Comparison of ENCODE assay signal across 14 mouse cellular contexts in the genomic region with DNA sequence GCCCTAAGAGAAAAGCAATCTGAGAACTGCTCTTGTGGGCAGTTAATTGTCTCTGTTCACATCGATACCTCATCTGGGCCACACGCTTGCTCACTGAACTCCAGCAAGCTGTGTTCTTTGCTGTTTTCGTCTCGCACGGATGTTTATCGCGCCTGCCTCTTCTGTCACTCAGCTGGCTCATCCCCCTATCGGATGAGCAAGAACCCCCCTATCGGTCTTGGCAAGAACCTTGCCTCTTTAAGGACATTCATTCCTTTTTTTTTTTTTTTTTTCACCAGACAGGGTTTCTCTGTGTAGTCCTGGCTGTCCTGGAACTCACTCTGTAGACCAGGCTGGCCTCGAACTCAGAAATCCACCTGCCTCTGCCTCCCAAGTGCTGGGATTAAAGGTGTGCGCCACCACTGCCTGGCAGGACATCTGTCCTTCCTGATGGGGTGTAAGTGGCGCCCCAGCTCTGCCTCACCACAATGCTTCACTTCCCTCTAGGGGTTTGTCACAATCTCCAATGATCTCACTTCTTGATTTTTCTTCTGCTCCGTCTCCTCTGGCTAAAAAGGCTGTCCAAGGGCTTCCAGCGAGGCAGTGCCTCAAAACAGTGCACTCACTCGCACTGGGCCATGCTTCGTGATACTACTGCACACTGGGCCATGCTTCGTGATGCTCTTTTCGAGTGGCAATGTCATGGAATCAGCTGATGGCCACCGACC. TPM values are rescaled to one million over a fixed set of nuclear protein-coding genes. Genes with fewer than 3 reads are reported as not detected.
DNase-seq lines count a peak whose midpoint lies in the region; ATAC-seq and TF ChIP-seq lines count a peak whose summit lies in the region.
"Had no signal": no experiment of that assay in that cellular context is flagged by ENCODE, and none has a peak within 500 bp of the region (broad histone marks: within the 10 kb centered on the region; RNA-seq: fewer than 3 reads in every experiment).

No protein-coding gene starts in this region.

- peak; percentile 82 for ATAC-seq in monocyte, adult 5-6 weeks (replicated peaks; ENCODE audit: insufficient number of reproducible peaks, low FRiP score, low TSS enrichment, poor library complexity, severe bottlenecking)

- no peaks in the 10 kb centered on the region for H3K36me3 ChIP-seq in thymus, adult 2 months (ENCODE audit: control insufficient read depth, insufficient read depth, low read length)
- H3K36me3 ChIP-seq: limb, embryonic 12.5 days had no signal

- WGBS in thymus, adult 2 months, result 64% methylated on average over 19 of the region's 19 CpGs

- intact Hi-C loops in left cerebral cortex, postnatal 14 days (cut with DNase I), result no loop called here

- peak overlapping the region; percentile 1; the same call in 1 of the 2 replicates for H3K27ac ChIP-seq in thymus, adult 2 months (ENCODE audit: control insufficient read depth, insufficient read depth, low read length)
- H3K27ac ChIP-seq in bone marrow macrophage, adult 2 months (ENCODE audit: insufficient read depth, low read depth, low read length), result peak overlapping the region; percentile 94
- H3K27ac ChIP-seq: hindbrain, embryonic 14.5 days; limb, embryonic 12.5 days had no signal

- no peak for DNase-seq in thymus, adult 2 months
- DNase-seq in thymus, postnatal 0 days (ENCODE audit: low spot score), result no peak
- no peak for DNase-seq in cerebellum, postnatal 25 days
- DNase-seq in kidney, postnatal 4 days, result no peak
- DNase-seq in left cerebral cortex, postnatal 14 days (ENCODE audit: low spot score in 2 of 2), result no peak
- DNase-seq: adrenal gland, adult 2 months; embryo, embryonic 11 days; kidney, adult 8-10 months had no signal

- TF ChIP-seq POLR2A in thymus, adult 2 months (IDR thresholded peaks at IDR 0.05; ENCODE audit: control insufficient read depth, extremely low read depth, insufficient read depth, low read length, poor library complexity), result no peak
- TF ChIP-seq POLR2A in bone marrow macrophage, adult 2 months (IDR thresholded peaks at IDR 0.05; ENCODE audit: borderline replicate concordance, low read depth, low read length), result no peak

- no peak overlapping the region for H3K4me3 ChIP-seq in thymus, adult 2 months (ENCODE audit: control insufficient read depth, insufficient read depth, low read length)
- H3K4me3 ChIP-seq in bone marrow macrophage, adult 2 months (ENCODE audit: insufficient read depth, low read length), result 0 out of 2 replicates have a peak overlapping the region, but pooled peaks have one; percentile 11
- H3K4me3 ChIP-seq: limb, embryonic 12.5 days had no signal

- TF ChIP-seq CTCF in thymus, adult 2 months (IDR thresholded peaks at IDR 0.05; ENCODE audit: borderline replicate concordance, control insufficient read depth, extremely low read depth, insufficient read depth, low read length, poor library complexity), result no peak
- TF ChIP-seq CTCF in bone marrow macrophage, adult 2 months (IDR thresholded peaks at IDR 0.05; ENCODE audit: low read depth, low read length), result no peak

- H3K27me3 ChIP-seq in thymus, adult 2 months (ENCODE audit: control insufficient read depth, insufficient read depth, low read length), result no peaks in the 10 kb centered on the region

- peaks cover 31% of the 10 kb centered on the region for H3K4me1 ChIP-seq in thymus, adult 2 months (replicated peaks; ENCODE audit: control insufficient read depth, insufficient read depth, low read length)
- H3K4me1 ChIP-seq in bone marrow macrophage, adult 2 months (ENCODE audit: control insufficient read depth, insufficient read depth, low read length), result peaks cover 51% of the 10 kb centered on the region

RNA-seq across cellular contexts. Expression of gene Cdc42, which starts 8.0 kb away (rescaled TPM):
- polyA plus RNA-seq in thymus, adult 2 months (2012; rRNA removed), result 80.3 and 94.4 TPM in 2 replicates
- 536 and 561 TPM in 2 replicates for polyA plus RNA-seq in thymus, postnatal 0 days (2015; fragmentation: Nextera tagmentation; extraction: Ambion mirVana)
- polyA plus RNA-seq in bone marrow macrophage, adult 2 months (2012; ENCODE audit: insufficient read depth, insufficient read length, missing spikeins), result 937 and 962 TPM in 2 replicates
- 966 to 1,065 TPM (median 980 TPM) in 3 replicates for total RNA-seq in monocyte, adult 5-6 weeks (2017)
- total RNA-seq in left cerebral cortex, postnatal 14 days (2021), result 100 to 1,000 TPM; 412 to 432 TPM

RNA-seq across cellular contexts. Expression of gene Cela3a, which starts 44.1 kb away (rescaled TPM):
- polyA plus RNA-seq in thymus, adult 2 months (2012; rRNA removed), result not detected in 2 replicates
- not detected in 2 replicates for polyA plus RNA-seq in thymus, postnatal 0 days (2015; fragmentation: Nextera tagmentation; extraction: Ambion mirVana)
- polyA plus RNA-seq in bone marrow macrophage, adult 2 months (2012; ENCODE audit: insufficient read depth, insufficient read length, missing spikeins), result not detected in 2 replicates
- not detected in 3 replicates for total RNA-seq in monocyte, adult 5-6 weeks (2017)
- total RNA-seq in left cerebral cortex, postnatal 14 days (2021), result not detected
- total RNA-seq: adrenal gland, adult 2 months; layer of hippocampus, postnatal 14 days had no signal
- polyA plus RNA-seq: adrenal gland, adult 2 months; heart, embryonic 11.5 days; hindbrain, embryonic 14.5 days; limb, embryonic 12.5 days had no signal
